Mouse (Mus musculus) kidney, adult 8-10 months (tissue): Measurements from ENCODE around the gene Csrnp2.
A peak's percentile ranks its signal among the peaks of the same experiment; 100 is the strongest.

Experiments
- DNase-seq, 2 experiments: peaks; one replicate each; pipeline ENCODE4 v3.0.0; 2022

Csrnp2 gene

DNA sequence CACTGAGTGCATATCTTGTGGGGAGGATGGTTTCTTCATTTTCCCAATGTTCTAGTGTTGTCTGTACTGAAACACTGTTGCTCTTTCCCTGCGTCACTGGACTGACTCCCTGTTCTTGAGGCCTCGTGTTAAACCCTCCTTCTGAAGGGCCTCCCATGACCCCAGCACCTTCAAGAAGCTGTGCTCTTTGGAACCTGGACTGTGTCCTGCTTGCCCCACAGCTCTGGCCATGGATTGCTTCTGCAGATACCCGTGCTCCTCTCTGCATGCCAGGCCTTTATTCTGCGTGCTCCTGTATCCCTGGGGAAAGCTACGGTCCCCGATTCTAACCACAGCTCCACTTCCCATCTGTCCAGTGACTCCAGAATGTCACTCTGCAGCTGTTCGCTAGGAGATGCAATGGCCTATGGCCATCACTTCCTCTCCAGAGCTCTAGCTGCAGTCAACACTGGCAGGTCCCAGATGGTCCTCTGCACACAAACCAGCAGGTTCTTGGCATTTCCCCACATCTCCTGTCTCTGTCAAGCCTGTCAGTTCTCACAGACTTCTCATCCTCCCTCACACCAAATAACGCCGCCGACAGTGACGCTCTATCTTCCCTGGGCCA is 65.2 kb downstream of the Csrnp2 start:
- peak; percentile 55 to 69 for DNase-seq
